Mouse (Mus musculus) erythroblast, embryonic 14.5 days (primary cell): ENCODE results near the gene Abr. TPM values are rescaled to one million over a fixed set of nuclear protein-coding genes. Genes with fewer than 3 reads are reported as not detected.

Source experiments
- H3K27me3 ChIP-seq: 2 replicates; pipeline ENCODE4 v1.6.1; 2012; ENCODE audit warnings: inconsistent platforms; ENCODE audit not compliant: control insufficient read depth
- H3K36me3 ChIP-seq: 2 replicates; pipeline ENCODE4 v1.6.1; 2012; ENCODE audit warnings: mild to moderate bottlenecking, inconsistent platforms; ENCODE audit not compliant: control insufficient read depth
- H3K4me1 ChIP-seq: 2 replicates; pipeline ENCODE4 v1.6.1; 2012; ENCODE audit warnings: inconsistent platforms; ENCODE audit not compliant: control insufficient read depth
- H3K4me3 ChIP-seq: replicated peaks from 2 replicates; pipeline ENCODE3; 2012; ENCODE audit warnings: moderate library complexity, mild to moderate bottlenecking, inconsistent platforms
- H3K9me3 ChIP-seq: 2 replicates; pipeline ENCODE4 v1.6.1; 2012; ENCODE audit warnings: low read length, inconsistent platforms, mixed read lengths; ENCODE audit not compliant: control insufficient read depth
- GATA1 ChIP-seq: IDR thresholded peaks from 2 replicates; pipeline ENCODE4 v1.6.1; 2012; ENCODE audit warnings: low read length, inconsistent platforms, mixed read lengths
- TAL1 ChIP-seq: IDR thresholded peaks from 3 replicates; pipeline ENCODE4 v1.6.1; 2012; ENCODE audit warnings: low read length, inconsistent platforms, mixed read lengths
- polyA plus RNA-seq: library from polyadenylated mRNA; stranded (reverse); fragments of >175 nt; gene quantifications from 2 replicates; pipeline ENCODE4 v1.2.3, GENCODE M21; 2012

Abr gene
- polyA plus RNA-seq, 1 experiment, result 0.03 TPM

DNA sequence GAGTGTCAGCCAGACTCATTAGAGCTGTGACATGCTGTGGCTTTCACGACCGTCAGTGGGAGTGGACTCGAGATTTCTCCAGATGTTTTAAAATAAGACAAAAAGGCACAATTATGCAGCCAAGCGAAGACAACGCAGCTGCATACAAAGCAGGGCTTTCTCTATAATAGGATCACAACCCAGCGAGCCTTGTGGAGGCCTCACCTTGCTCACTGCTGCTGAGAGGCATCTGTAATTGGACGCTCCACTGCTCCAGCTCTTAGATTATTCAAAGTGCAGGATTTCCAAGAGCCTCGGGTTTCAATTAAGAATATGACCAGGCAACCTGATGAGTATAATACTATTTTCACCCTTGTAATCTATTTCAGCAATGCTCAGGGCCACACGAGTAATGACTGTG lies 15.6 kb downstream of the Abr start:
- H3K27me3 ChIP-seq, result no peaks in the 10 kb centered on the region
- H3K4me3 ChIP-seq, result no peak overlapping the region
- H3K36me3 ChIP-seq, result no peaks in the 10 kb centered on the region
- H3K4me1 ChIP-seq, result no peaks in the 10 kb centered on the region
- H3K9me3 ChIP-seq, result no peaks in the 10 kb centered on the region
- TF ChIP-seq GATA1 (no peak), TAL1 (no peak)

- Histone ChIP-seq H3K4me1 (peaks cover 3% of the 10 kb centered on the region), H3K27me3 (no peaks in the 10 kb centered on the region), H3K4me3 (no peak overlapping the region), H3K9me3 (no peaks in the 10 kb centered on the region), H3K36me3 (no peaks in the 10 kb centered on the region)
- no peak for TF ChIP-seq TAL1
- TF ChIP-seq GATA1, result no peak
Observed at GRCm38 (mm10) chr11:76599219-76599618, 22.9 kb downstream of the Abr start.

DNA sequence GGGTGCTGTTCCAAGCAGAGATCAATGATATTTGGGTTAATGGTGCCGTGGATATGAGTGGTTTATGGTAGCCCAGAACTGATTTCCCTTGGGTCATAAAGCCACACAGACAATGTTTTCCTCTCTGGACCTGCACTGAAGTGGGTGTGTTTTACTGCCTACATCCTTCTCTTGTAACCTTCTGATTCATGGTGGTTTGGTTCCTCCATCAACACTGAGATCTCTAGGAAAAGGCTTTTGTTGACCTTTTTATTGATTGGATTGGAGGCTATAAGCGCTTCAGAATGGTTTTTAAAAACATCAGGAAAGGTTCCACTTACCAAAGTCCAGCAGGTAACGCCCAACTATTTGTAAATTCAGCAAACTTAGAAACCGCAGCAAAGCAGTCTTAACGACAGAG lies 23.4 kb downstream of the Abr start:
- H3K27me3 ChIP-seq, result no peaks in the 10 kb centered on the region
- TF ChIP-seq TAL1 (no peak), GATA1 (no peak)

GRCm38 (mm10) chr11:76593620-76594326 lies 28.3 kb downstream of the Abr start:
- no peak for TF ChIP-seq GATA1
- no peak for TF ChIP-seq TAL1
- H3K27me3 ChIP-seq, result no peaks in the 10 kb centered on the region
- no peak overlapping the region for H3K4me3 ChIP-seq
- no peaks in the 10 kb centered on the region for H3K36me3 ChIP-seq
- no peaks in the 10 kb centered on the region for H3K9me3 ChIP-seq
- H3K4me1 ChIP-seq, result peaks cover 16% of the 10 kb centered on the region

More for the DNA sequence above, 23.4 kb downstream of the Abr start:
- peaks cover 8% of the 10 kb centered on the region for H3K4me1 ChIP-seq
- no peak overlapping the region for H3K4me3 ChIP-seq
- no peaks in the 10 kb centered on the region for H3K36me3 ChIP-seq
- H3K9me3 ChIP-seq, result no peaks in the 10 kb centered on the region

DNA sequence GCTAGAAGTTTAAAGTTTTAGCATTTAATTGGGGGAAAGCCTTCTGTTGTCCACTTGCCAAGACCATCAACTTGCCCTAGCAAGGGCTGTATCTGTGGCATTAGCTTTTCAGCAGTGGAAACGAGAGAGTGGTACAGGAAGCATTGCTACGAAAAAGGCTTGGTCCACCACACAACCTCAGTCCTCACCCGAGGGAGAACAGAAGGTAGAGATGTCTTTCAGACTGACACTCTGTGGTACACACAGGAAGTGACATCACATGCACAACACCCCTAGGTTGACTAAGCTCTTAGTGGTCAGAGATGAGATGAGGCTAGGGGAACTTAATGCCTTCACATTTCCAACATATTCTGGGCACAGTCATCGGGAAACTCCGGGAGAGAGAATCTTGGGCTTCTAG lies 32.4 kb downstream of the Abr start:
- H3K36me3 ChIP-seq, result no peaks in the 10 kb centered on the region
- TF ChIP-seq TAL1 (no peak), GATA1 (no peak)
- no peak overlapping the region for H3K4me3 ChIP-seq
- no peaks in the 10 kb centered on the region for H3K27me3 ChIP-seq
- 0 out of 2 replicates have a peak, but pooled peaks cover 1% of the 10 kb centered on the region for H3K9me3 ChIP-seq
- peaks cover 16% of the 10 kb centered on the region for H3K4me1 ChIP-seq

DNA sequence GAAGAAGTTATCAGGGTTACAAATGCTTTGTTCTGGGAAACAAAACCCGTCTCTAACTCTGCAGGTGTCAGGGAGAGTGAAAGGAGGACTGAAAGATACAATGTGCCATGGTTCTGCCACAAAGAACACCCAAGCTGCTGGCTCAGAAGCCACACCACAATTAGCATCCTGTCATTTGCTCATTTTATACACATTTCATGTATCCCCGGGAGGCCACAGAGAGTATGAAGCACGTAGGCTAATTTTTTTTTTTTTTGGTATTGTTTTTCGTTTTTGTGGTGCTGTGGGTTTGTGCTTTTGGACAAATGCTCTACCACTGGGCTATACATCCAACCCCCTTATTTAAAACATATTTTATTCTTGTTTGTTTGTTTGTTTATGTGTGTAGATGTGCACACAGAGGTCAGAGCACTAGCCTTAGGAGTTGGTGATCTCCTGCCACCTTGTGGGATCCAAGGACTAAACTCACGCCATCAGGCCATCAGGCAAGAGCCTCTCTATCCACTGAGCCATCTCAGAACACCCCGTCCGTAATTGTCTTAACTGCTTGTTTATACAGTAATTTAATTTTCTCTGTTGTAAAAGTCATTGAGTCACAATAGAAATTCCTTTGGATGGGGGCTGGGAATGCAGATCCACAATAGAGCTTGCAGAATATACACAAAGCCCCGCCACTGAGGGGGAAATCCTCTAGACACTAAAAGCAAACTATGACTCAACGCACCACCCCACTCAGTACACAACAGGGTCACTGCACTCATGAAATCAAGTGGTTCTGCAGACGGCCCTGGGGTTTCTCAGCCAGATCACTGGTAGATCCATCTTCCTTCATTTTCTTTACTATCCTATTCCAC lies 33.3 kb downstream of the Abr start:
- H3K4me1 ChIP-seq, result peaks cover 9% of the 10 kb centered on the region
- H3K4me3 ChIP-seq, result no peak overlapping the region
- H3K9me3 ChIP-seq, result 0 out of 2 replicates have a peak, but pooled peaks cover 2% of the 10 kb centered on the region
- TF ChIP-seq GATA1, result no peak
- no peak for TF ChIP-seq TAL1
- no peaks in the 10 kb centered on the region for H3K27me3 ChIP-seq
- H3K36me3 ChIP-seq, result no peaks in the 10 kb centered on the region

GRCm38 (mm10) chr11:76588032-76588431 lies 34.1 kb downstream of the Abr start:
- Histone ChIP-seq H3K27me3 (no peaks in the 10 kb centered on the region), H3K36me3 (no peaks in the 10 kb centered on the region), H3K4me1 (peaks cover 4% of the 10 kb centered on the region), H3K9me3 (0 out of 2 replicates have a peak, but pooled peaks cover 2% of the 10 kb centered on the region), H3K4me3 (no peak overlapping the region)
- no peak for TF ChIP-seq TAL1
- no peak for TF ChIP-seq GATA1

- Histone ChIP-seq H3K9me3 (0 out of 2 replicates have a peak, but pooled peaks cover 2% of the 10 kb centered on the region), H3K36me3 (no peaks in the 10 kb centered on the region), H3K4me1 (no peaks in the 10 kb centered on the region), H3K27me3 (no peaks in the 10 kb centered on the region), H3K4me3 (no peak overlapping the region)
- TF ChIP-seq GATA1 (no peak), TAL1 (no peak)
Observed at GRCm38 (mm10) chr11:76587333-76587732, 34.8 kb downstream of the Abr start.

DNA sequence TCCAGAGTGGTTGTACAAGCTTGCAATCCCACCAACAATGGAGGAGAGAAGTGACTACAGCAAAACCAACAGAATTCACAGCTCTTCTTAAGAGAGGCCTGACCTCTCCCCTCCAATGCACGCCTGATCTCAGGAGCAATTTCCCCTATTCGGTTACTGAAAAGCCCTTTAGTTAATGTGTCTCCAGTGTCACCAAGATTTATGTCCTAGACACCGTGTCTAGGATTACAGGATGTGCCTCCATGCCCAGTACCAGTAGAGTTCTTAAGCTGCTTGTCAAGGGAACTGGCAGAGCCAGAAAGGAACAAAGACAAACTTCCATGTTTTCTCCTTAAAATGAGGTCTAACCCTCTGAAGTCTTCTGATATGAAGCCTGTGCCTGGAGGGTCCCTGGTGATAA lies 36.0 kb downstream of the Abr start:
- H3K9me3 ChIP-seq, result 0 out of 2 replicates have a peak, but pooled peaks cover 2% of the 10 kb centered on the region
- H3K4me3 ChIP-seq, result no peak overlapping the region
- H3K4me1 ChIP-seq, result no peaks in the 10 kb centered on the region
- H3K27me3 ChIP-seq, result no peaks in the 10 kb centered on the region
- TF ChIP-seq GATA1 (no peak), TAL1 (no peak)
- H3K36me3 ChIP-seq, result no peaks in the 10 kb centered on the region
